In the genomic region with DNA sequence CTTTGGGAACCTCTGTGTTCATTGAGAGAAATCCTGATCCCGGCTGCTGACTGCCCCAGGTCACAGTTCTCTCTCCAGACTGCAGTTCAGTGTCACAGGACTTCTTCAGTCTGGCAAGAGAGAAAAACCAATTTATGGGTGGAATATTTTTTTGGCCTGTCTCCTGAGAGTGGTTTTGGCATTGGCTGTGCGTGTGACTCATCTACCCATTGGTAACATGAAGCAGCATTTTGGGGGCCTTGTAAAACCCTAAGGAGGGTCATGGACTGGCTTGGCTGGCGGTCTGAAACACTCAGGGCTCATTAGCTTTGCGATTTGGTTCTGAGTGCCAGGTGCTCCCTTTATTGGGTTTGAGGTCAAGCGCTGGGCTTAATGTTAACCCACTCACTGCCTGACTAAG, we compare ENCODE assay signal across 15 mouse cellular contexts. TPM values are rescaled to one million over a fixed set of nuclear protein-coding genes. Genes with fewer than 3 reads are reported as not detected.
A peak's percentile ranks its signal among the peaks of the same experiment; 100 is the strongest.
DNase-seq lines count a peak whose midpoint lies in the region; ATAC-seq lines count a peak whose summit lies in the region.
"Had no signal": no experiment of that assay in that cellular context is flagged by ENCODE, and none has a peak within 500 bp of the region (broad histone marks: within the 10 kb centered on the region; RNA-seq: fewer than 3 reads in every experiment).

No protein-coding gene starts in this region.

- no peaks in the 10 kb centered on the region for H3K9me3 ChIP-seq in kidney, embryonic 14.5 days (ENCODE audit: control insufficient read depth, low read length)
- H3K9me3 ChIP-seq: forebrain, embryonic 15.5 days; midbrain, embryonic 12.5 days had no signal

- no peak overlapping the region for H3K9ac ChIP-seq in kidney, embryonic 14.5 days (ENCODE audit: low read depth, low read length)
- H3K9ac ChIP-seq: forebrain, embryonic 15.5 days; hindbrain, embryonic 14.5 days; liver, embryonic 14.5 days; midbrain, embryonic 12.5 days had no signal

- no peak for ATAC-seq in kidney, embryonic 14.5 days (ENCODE audit: low FRiP score, low TSS enrichment)
- ATAC-seq: forebrain, embryonic 15.5 days; intestine, embryonic 16.5 days had no signal

- H3K4me2 ChIP-seq in kidney, embryonic 14.5 days (replicated peaks; ENCODE audit: low read depth, low read length) = no peak overlapping the region
- H3K4me2 ChIP-seq: forebrain, embryonic 15.5 days; hindbrain, embryonic 14.5 days; midbrain, embryonic 12.5 days had no signal

- H3K27ac ChIP-seq in kidney, embryonic 14.5 days (ENCODE audit: low read depth, low read length) = no peak overlapping the region
- H3K27ac ChIP-seq: forebrain, embryonic 15.5 days; hindbrain, embryonic 14.5 days; liver, embryonic 14.5 days; midbrain, embryonic 12.5 days had no signal

- 31% methylated on average over 5 of the region's 5 CpGs for WGBS in kidney, embryonic 14.5 days

- H3K36me3 ChIP-seq in kidney, embryonic 14.5 days (ENCODE audit: control insufficient read depth, insufficient read depth, low read length) = no peaks in the 10 kb centered on the region
- H3K36me3 ChIP-seq: forebrain, embryonic 15.5 days; midbrain, embryonic 12.5 days had no signal

- H3K4me1 ChIP-seq in kidney, embryonic 14.5 days (ENCODE audit: control insufficient read depth, insufficient read depth, low read length) = peaks cover 33% of the 10 kb centered on the region

- no peak overlapping the region for H3K4me3 ChIP-seq in kidney, embryonic 14.5 days (ENCODE audit: low read length)
- H3K4me3 ChIP-seq: erythroblast, embryonic 14.5 days; forebrain, embryonic 15.5 days; midbrain, embryonic 12.5 days had no signal

- DNase-seq in adrenal gland, adult (ENCODE audit: inconsistent age in 2 of 2, low spot score in 1 of 2) = peak; percentile 62 to 86
- no peak for DNase-seq in adrenal gland, postnatal 4 days (ENCODE audit: low spot score in 2 of 2)
- peak; percentile 40 for DNase-seq in kidney, adult 18-20 months
- DNase-seq in 3134 (ENCODE audit: extremely low read depth, insufficient read length, low spot score) = peak; percentile 72
- peak; percentile 93 for DNase-seq in fibroblast of lung, adult 2 months (ENCODE audit: low read depth)
- DNase-seq in B cell, adult 2 months = no peak
- no peak for DNase-seq in layer of hippocampus, postnatal 10 days (ENCODE audit: low spot score in 2 of 2)
- DNase-seq: cerebellum, adult 18-20 months had no signal

- no peaks in the 10 kb centered on the region for H3K27me3 ChIP-seq in kidney, embryonic 14.5 days (ENCODE audit: control insufficient read depth, insufficient read depth, low read length)
- H3K27me3 ChIP-seq: forebrain, embryonic 15.5 days; midbrain, embryonic 12.5 days had no signal

RNA-seq across cellular contexts. Expression of a gene that starts 10.6 kb away (rescaled TPM):
- total RNA-seq in adrenal gland, postnatal 4 days (2021) = 10 to 100 TPM; 19.2 to 22.6 TPM
- polyA plus RNA-seq in kidney, embryonic 14.5 days (2014; fragmentation: Nextera tagmentation; extraction: Ambion mirVana) = 14.9 and 26.1 TPM in 2 replicates
- 10 to 100 TPM; 41.6 to 42.4 TPM for total RNA-seq in layer of hippocampus, postnatal 10 days (2021)
- polyA plus RNA-seq: erythroblast, embryonic 14.5 days had no signal

Comparison
In these comparisons a context has a peak if more than half of its experiments do, and no peak if none do; other contexts are left out.
1. DNase-seq: peak in adrenal gland, adult (2 of 2), kidney, adult 18-20 months (single experiment), 3134 (single experiment) and fibroblast of lung, adult 2 months (single experiment); none in adrenal gland, postnatal 4 days (0 of 2), B cell, adult 2 months (0 of 2) and layer of hippocampus, postnatal 10 days (0 of 2).